Mouse (Mus musculus) midbrain, embryonic 14.5 days (tissue): Measurements from ENCODE around the gene Gucd1. TPM values are rescaled to one million over a fixed set of nuclear protein-coding genes. Genes with fewer than 3 reads are reported as not detected.

Experiments
- ATAC-seq: fragments of 200-750 bp; cut with Nextera tagmentation; 2 replicates; pipeline ENCODE4 v1.8.0; 2017; ENCODE audit warnings: moderate number of reproducible peaks, moderate library complexity; ENCODE audit not compliant: low FRiP score, low TSS enrichment
- DNase-seq: peaks from one replicate; pipeline ENCODE4 v3.0.0-alpha.2; 2015
- H3K27ac ChIP-seq: fragments of 300-500 bp; sonication (generic); replicated peaks from 2 replicates; pipeline ENCODE4 v1.5.1; 2014; ENCODE audit warnings: mild to moderate bottlenecking, low read depth, low read length, moderate library complexity
- H3K27me3 ChIP-seq: fragments of 300-500 bp; sonication (generic); 2 replicates; pipeline ENCODE4 v1.6.1; 2014; ENCODE audit warnings: low read length, control low read depth, mixed read lengths; ENCODE audit not compliant: control insufficient read depth, insufficient read depth
- H3K36me3 ChIP-seq: fragments of 300-500 bp; sonication (generic); 2 replicates; pipeline ENCODE4 v1.6.1; 2014; ENCODE audit warnings: low read length, control low read depth; ENCODE audit not compliant: control insufficient read depth, insufficient read depth
- H3K4me1 ChIP-seq: fragments of 300-500 bp; sonication (generic); 2 replicates; pipeline ENCODE4 v1.6.1; 2014; ENCODE audit warnings: mild to moderate bottlenecking, antibody characterized with exemption, low read length, control low read depth; ENCODE audit not compliant: control insufficient read depth, insufficient read depth
- H3K4me2 ChIP-seq: fragments of 300-500 bp; sonication (generic); 2 replicates; pipeline ENCODE4 v1.6.1; 2014; ENCODE audit warnings: mild to moderate bottlenecking, low read length, moderate library complexity
- H3K4me3 ChIP-seq: fragments of 300-500 bp; sonication (generic); replicated peaks from 2 replicates; pipeline ENCODE4 v1.5.1; 2014; ENCODE audit warnings: low read depth, low read length
- H3K9ac ChIP-seq: fragments of 300-500 bp; sonication (generic); replicated peaks from 2 replicates; pipeline ENCODE4 v1.6.1; 2014; ENCODE audit warnings: mild to moderate bottlenecking, low read length, moderate library complexity
- H3K9me3 ChIP-seq: fragments of 300-500 bp; sonication (generic); 2 replicates; pipeline ENCODE4 v1.6.1; 2016; ENCODE audit warnings: low read length, control low read depth, mixed read lengths; ENCODE audit not compliant: control insufficient read depth
- WGBS: fragments of 180-500 bp; shearing (Covaris S2); extraction: QIAGEN DNeasy Blood & Tissue Kit; methylation state at CpG from one replicate; pipeline ENCODE4 v1.1.7; 2014; 5-methylcytosine and 5-hydroxymethylcytosine counted together
- polyA plus RNA-seq: library from polyadenylated mRNA; unstranded; fragments of >200 nt; fragmentation: Nextera tagmentation; extraction: Ambion mirVana; gene quantifications from 2 replicates; pipeline ENCODE4 v1.2.1, GENCODE M21; 2014

Gucd1 gene
- polyA plus RNA-seq, 1 experiment from 2014 or later: 31.5 TPM

DNA sequence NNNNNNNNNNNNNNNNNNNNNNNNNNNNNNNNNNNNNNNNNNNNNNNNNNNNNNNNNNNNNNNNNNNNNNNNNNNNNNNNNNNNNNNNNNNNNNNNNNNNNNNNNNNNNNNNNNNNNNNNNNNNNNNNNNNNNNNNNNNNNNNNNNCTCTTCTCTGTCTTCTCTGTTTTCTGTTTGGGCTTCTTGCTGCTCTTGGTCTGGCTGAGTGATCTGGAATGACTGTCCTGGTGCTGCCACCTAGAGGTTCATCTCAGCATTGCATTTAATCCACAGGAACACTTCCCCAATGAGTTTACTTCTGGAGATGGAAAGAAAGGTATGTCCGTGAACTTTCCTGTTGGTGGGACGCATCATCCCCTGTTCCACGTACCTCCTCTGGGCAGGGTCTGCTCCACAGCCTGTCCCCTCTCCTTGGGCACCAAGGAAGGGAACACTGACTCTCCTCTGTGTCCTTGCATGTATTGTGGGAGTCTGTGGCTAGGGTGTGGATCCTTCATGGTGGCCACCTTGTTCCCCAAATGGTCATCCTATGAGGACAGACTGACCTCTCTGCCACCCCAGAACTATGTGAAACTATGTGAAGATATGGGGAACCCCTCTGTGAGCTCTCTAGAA, 81.1 kb downstream of the Gucd1 start:
- DNase-seq: peak; percentile 92
- Histone ChIP-seq H3K9me3 (peaks cover 2% of the 10 kb centered on the region; the same call in 1 of the 2 replicates), H3K4me2 (no peak overlapping the region), H3K4me1 (no peaks in the 10 kb centered on the region), H3K9ac (no peak overlapping the region), H3K36me3 (no peaks in the 10 kb centered on the region), H3K27me3 (no peaks in the 10 kb centered on the region), H3K4me3 (no peak overlapping the region), H3K27ac (no peak overlapping the region)
- ATAC-seq: peak; percentile 50; the same call in 1 of the 2 replicates
- 19% methylated on average over 3 of the region's 3 CpGs for WGBS

DNA sequence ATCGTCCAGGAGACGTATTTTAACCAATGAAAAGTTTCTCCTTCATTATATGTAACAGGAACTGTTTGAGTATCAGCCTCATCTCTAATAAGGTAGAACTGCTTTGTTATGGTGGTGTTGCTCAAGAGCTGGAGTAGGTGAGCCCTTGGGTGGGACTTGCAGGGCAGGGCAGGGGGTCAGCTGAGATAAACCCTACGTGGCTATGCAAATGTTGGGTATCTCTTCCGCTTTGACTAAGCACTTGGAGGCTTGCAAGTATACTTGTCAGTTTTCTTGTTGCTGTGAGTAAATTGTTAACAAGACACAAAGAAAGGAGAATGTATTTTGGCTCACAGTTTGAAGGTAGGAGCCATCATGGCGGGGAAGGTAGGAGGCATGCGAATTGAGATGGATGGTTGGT, 87.1 kb downstream of the Gucd1 start:
- H3K27me3 ChIP-seq: no peaks in the 10 kb centered on the region
- no peak overlapping the region for H3K4me3 ChIP-seq
- no peak overlapping the region for H3K4me2 ChIP-seq
- H3K27ac ChIP-seq: no peak overlapping the region
- H3K4me1 ChIP-seq: no peaks in the 10 kb centered on the region
- no peak for DNase-seq
- 93% methylated on average over 6 of the region's 6 CpGs for WGBS
- H3K36me3 ChIP-seq: no peaks in the 10 kb centered on the region
- no peak overlapping the region for H3K9ac ChIP-seq
- H3K9me3 ChIP-seq: peaks cover 5% of the 10 kb centered on the region; the same call in 1 of the 2 replicates
- ATAC-seq: no peak

DNA sequence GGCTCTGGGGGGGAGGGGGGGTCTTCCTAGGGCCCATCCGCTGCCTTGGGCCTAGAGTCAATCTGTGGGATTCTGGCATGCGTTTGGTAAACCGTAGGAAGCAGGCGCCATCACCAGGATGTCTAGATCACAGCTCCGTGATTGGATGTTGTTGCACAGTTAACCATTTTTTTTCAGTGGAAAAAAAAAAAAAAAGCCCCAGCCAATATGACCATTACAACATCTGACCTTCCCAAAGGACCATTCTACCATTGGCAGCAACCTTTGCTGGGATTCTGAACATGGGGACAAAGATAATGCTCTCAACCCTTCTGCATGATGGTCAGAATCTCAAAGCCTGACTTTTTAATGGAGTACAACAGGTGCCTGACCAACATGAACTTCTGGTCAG, 87.6 kb downstream of the Gucd1 start:
- Histone ChIP-seq H3K4me3 (no peak overlapping the region), H3K9ac (no peak overlapping the region), H3K27me3 (no peaks in the 10 kb centered on the region), H3K27ac (no peak overlapping the region), H3K36me3 (no peaks in the 10 kb centered on the region), H3K9me3 (peaks cover 5% of the 10 kb centered on the region; the same call in 1 of the 2 replicates), H3K4me2 (no peak overlapping the region), H3K4me1 (no peaks in the 10 kb centered on the region)
- DNase-seq: no peak
- ATAC-seq: no peak
- 88% methylated on average over 5 of the region's 5 CpGs for WGBS

DNA sequence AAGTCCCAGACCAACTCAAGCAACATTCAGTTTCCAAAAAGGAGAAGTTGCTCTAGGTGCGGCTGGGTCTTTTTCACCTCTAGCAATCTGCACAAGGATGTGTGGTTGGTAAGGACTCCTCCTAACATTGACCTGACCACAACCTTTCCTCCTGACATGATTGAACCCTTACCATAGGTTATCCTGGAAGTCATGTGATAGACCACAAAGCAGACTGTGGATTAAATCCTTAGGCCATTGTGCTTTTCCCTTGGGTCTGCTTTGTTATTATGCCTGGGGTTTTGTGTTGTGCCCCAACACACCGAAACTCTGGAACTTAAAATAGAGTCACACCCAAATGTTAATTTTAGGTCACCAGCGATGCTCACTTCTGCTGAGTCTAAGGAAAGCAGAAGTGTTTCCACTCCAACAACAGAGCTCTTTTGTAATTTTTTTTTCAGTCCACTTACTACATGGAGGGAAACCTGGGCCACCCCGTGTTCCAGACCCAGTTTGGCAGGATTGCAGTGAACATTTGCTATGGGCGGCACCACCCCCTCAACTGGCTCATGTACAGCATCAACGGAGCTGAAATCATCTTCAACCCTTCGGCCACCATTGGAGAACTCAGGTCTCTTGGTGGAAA, 88.1 kb downstream of the Gucd1 start:
- Histone ChIP-seq H3K9ac (no peak overlapping the region), H3K36me3 (no peaks in the 10 kb centered on the region), H3K4me3 (no peak overlapping the region), H3K9me3 (peaks cover 5% of the 10 kb centered on the region; the same call in 1 of the 2 replicates), H3K27me3 (no peaks in the 10 kb centered on the region), H3K4me2 (no peak overlapping the region), H3K4me1 (no peaks in the 10 kb centered on the region), H3K27ac (no peak overlapping the region)
- no peak for DNase-seq
- WGBS: 91% methylated on average over 7 of the region's 7 CpGs
- ATAC-seq: no peak

DNA sequence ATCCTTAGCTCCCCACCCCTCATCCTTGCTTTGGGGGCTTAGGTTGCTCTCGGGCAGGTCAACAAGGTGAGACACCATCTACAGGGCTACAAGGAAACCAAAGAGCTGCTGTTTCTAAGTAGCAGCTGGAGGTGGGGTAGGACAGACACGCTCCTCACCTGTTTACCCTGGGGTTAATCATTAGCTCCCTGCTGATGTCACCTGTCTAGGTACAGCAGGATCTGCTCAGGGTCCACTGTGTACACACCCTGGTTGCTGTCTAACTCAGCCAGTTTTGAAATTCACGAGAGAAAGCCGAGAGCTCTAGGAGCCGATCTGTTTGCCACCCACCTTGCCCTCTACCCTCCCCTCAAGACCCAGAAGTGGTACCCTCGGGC, 88.8 kb downstream of the Gucd1 start:
- Histone ChIP-seq H3K4me2 (no peak overlapping the region), H3K4me1 (no peaks in the 10 kb centered on the region), H3K36me3 (no peaks in the 10 kb centered on the region), H3K4me3 (no peak overlapping the region), H3K27me3 (no peaks in the 10 kb centered on the region), H3K27ac (no peak overlapping the region), H3K9me3 (peaks cover 5% of the 10 kb centered on the region; the same call in 1 of the 2 replicates), H3K9ac (no peak overlapping the region)
- ATAC-seq (no peak), DNase-seq (no peak)
- WGBS: 88% methylated on average over 6 of the region's 6 CpGs

DNA sequence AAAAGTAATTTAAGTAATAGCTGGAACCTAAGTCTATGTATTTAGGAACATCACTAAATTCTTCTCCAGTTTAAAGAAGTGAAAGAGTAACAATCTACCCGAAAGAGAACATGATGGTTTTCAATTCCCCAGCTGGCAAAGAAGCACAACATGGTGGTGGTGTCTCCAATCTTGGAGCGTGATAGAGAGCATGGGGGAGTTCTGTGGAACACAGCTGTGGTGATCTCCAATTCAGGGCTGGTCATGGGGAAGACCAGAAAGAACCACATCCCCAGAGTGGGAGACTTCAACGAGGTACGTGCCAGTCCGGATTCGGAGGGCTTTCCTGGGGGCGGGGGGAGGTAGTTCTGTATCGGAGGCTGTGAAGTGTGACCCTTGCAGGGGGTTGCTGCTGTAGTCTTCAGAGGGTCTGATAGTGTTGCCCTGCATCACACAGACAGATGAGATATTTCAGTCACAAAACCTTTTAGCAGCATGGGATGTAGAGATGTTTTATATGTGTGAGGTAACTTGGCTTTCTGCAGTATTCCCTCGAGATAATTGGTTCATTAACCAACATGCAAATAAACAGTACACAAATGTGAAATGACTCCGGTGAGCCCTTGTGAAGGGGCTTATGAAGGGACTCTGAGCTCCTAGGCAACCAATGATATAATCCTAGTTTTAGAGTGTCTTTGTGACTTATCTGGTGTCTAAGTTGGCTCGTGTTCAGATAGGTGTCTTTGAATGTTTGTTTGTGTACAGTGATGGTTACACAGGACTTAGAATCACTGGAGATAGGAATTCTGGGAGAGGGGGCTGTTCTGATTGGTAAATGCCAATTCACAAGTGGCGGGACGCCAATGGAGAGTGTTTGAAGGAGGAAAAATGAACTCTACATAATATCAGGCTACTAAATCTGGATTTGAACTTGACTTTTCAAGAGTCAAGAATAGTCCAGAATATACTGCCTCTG, 89.4 kb downstream of the Gucd1 start:
- no peak for ATAC-seq
- H3K27me3 ChIP-seq: no peaks in the 10 kb centered on the region
- H3K27ac ChIP-seq: no peak overlapping the region
- H3K9ac ChIP-seq: no peak overlapping the region
- H3K4me2 ChIP-seq: no peak overlapping the region
- 88% methylated on average over 13 of the region's 13 CpGs for WGBS
- peaks cover 5% of the 10 kb centered on the region; the same call in 1 of the 2 replicates for H3K9me3 ChIP-seq
- no peaks in the 10 kb centered on the region for H3K4me1 ChIP-seq
- H3K4me3 ChIP-seq: no peak overlapping the region
- DNase-seq: no peak
- H3K36me3 ChIP-seq: no peaks in the 10 kb centered on the region

DNA sequence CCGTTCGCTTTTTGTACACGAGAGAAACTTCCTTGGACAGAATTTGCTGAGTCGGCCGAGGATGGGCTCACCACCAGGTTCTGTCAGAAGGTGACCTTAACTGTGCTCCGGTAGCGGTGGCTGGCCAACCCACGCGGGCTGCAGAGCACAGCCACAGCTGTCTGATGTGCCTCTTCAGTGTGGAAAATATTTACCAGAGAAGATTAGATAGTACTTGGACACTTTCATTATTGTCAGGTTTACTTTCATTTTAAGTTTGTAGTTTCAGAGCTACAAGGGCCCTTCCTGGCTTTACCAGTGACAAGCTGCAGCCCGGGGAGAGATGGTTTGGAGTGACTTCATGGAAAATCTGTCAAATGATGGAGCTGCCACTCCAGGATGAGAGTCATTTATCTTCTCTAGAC, 93.3 kb downstream of the Gucd1 start:
- ATAC-seq: no peak

DNA sequence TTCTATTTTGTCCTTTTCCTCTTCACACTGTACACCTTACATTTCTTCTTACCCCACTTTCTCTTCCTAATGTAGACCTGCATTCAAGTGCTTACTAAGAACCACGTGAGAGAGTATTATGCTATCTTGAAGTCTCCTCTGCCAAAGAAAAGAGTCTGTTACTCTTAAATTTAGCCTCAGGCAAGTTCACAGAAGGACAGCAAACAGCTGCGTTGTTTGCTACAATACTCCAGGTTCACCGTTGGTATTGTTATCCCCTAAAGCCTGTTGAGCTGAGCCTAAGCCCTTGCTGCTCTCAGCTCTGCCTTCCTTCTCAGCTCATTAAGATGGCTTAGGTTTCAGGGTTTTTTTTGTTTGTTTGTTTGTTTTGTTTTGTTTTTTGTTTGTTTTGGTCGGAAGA, 99.0 kb downstream of the Gucd1 start:
- H3K9me3 ChIP-seq: no peaks in the 10 kb centered on the region
- no peak overlapping the region for H3K27ac ChIP-seq
- no peaks in the 10 kb centered on the region for H3K36me3 ChIP-seq
- H3K4me2 ChIP-seq: no peak overlapping the region
- DNase-seq (no peak), ATAC-seq (no peak)
- 67% methylated on average over 4 of the region's 4 CpGs for WGBS
- no peaks in the 10 kb centered on the region for H3K4me1 ChIP-seq
- H3K9ac ChIP-seq: no peak overlapping the region
- H3K27me3 ChIP-seq: no peaks in the 10 kb centered on the region
- no peak overlapping the region for H3K4me3 ChIP-seq

More for the DNA sequence above, 93.3 kb downstream of the Gucd1 start:
- no peak for DNase-seq
- Histone ChIP-seq H3K36me3 (no peaks in the 10 kb centered on the region), H3K9ac (no peak overlapping the region), H3K4me3 (no peak overlapping the region), H3K27ac (no peak overlapping the region), H3K27me3 (no peaks in the 10 kb centered on the region), H3K9me3 (no peaks in the 10 kb centered on the region), H3K4me1 (no peaks in the 10 kb centered on the region), H3K4me2 (no peak overlapping the region)
- WGBS: 93% methylated on average over 10 of the region's 10 CpGs
